Mouse (Mus musculus): ENCODE data around the gene Syt13. TPM values are rescaled to one million over a fixed set of nuclear protein-coding genes. Genes with fewer than 3 reads are reported as not detected.

Syt13 gene
- polyA plus RNA-seq, 1 experiment from 2014 or later, result 8.9 TPM

- H3K9me3 ChIP-seq, result no peaks in the 10 kb centered on the region
- H3K4me1 ChIP-seq, result peaks cover 19% of the 10 kb centered on the region
- no peak overlapping the region for H3K9ac ChIP-seq
- H3K27me3 ChIP-seq, result no peaks in the 10 kb centered on the region
- no peak for ATAC-seq (ENCODE audit: low FRiP score, low read depth)
- H3K4me3 ChIP-seq, result no peak overlapping the region
- WGBS, result 83% methylated on average over 9 of the region's 9 CpGs
- H3K36me3 ChIP-seq, result peaks cover 74% of the 10 kb centered on the region
- no peak overlapping the region for H3K27ac ChIP-seq
- no peak overlapping the region for H3K4me2 ChIP-seq (replicated peaks)
Measured at GRCm38 (mm10) chr2:92971069-92971468, 56.2 kb downstream of the Syt13 start.

GRCm38 (mm10) chr2:92971536-92971935, 56.6 kb downstream of the Syt13 start:
- no peaks in the 10 kb centered on the region for H3K9me3 ChIP-seq
- no peaks in the 10 kb centered on the region for H3K27me3 ChIP-seq
- peaks cover 79% of the 10 kb centered on the region for H3K36me3 ChIP-seq
- no peak overlapping the region for H3K27ac ChIP-seq
- no peak overlapping the region for H3K9ac ChIP-seq
- no peak for ATAC-seq (ENCODE audit: low FRiP score, low read depth)
- no peak overlapping the region for H3K4me2 ChIP-seq (replicated peaks)
- no peak overlapping the region for H3K4me3 ChIP-seq
- 90% methylated on average over 8 of the region's 8 CpGs for WGBS
- H3K4me1 ChIP-seq, result peaks cover 16% of the 10 kb centered on the region

GRCm38 (mm10) chr2:92972071-92972470, 57.2 kb downstream of the Syt13 start:
- Histone ChIP-seq H3K27ac (no peak overlapping the region), H3K4me2 (replicated peaks) (no peak overlapping the region), H3K4me1 (peaks cover 12% of the 10 kb centered on the region), H3K4me3 (no peak overlapping the region), H3K9me3 (no peaks in the 10 kb centered on the region), H3K9ac (no peak overlapping the region), H3K27me3 (no peaks in the 10 kb centered on the region), H3K36me3 (peaks cover 84% of the 10 kb centered on the region)
- no peak for ATAC-seq (ENCODE audit: low FRiP score, low read depth)
- 90% methylated on average over 17 of the region's 17 CpGs for WGBS

- Histone ChIP-seq H3K27me3 (no peaks in the 10 kb centered on the region), H3K9me3 (no peaks in the 10 kb centered on the region), H3K36me3 (peaks cover 96% of the 10 kb centered on the region), H3K4me3 (no peak overlapping the region), H3K4me1 (no peaks in the 10 kb centered on the region), H3K27ac (no peak overlapping the region), H3K4me2 (replicated peaks) (no peak overlapping the region), H3K9ac (no peak overlapping the region)
- WGBS, result 95% methylated on average over 20 of the region's 20 CpGs
- ATAC-seq (ENCODE audit: low FRiP score, low read depth), result no peak
Measured at GRCm38 (mm10) chr2:92973646-92974045, 58.7 kb downstream of the Syt13 start.

GRCm38 (mm10) chr2:92975031-92975790, 60.3 kb downstream of the Syt13 start:
- H3K4me3 ChIP-seq, result no peak overlapping the region
- no peak for ATAC-seq (ENCODE audit: low FRiP score, low read depth)
- WGBS, result 78% methylated on average over 14 of the region's 14 CpGs

GRCm38 (mm10) chr2:92980165-92980564, 65.3 kb downstream of the Syt13 start:
- no peak for ATAC-seq (ENCODE audit: low FRiP score, low read depth)

More at GRCm38 (mm10) chr2:92975031-92975790, 60.3 kb downstream of the Syt13 start:
- Histone ChIP-seq H3K4me2 (replicated peaks) (no peak overlapping the region), H3K9me3 (no peaks in the 10 kb centered on the region), H3K9ac (no peak overlapping the region), H3K27me3 (no peaks in the 10 kb centered on the region), H3K4me1 (no peaks in the 10 kb centered on the region), H3K36me3 (peaks cover 97% of the 10 kb centered on the region), H3K27ac (no peak overlapping the region)

GRCm38 (mm10) chr2:92982591-92983272, 67.8 kb downstream of the Syt13 start:
- H3K27me3 ChIP-seq, result no peaks in the 10 kb centered on the region
- H3K4me2 ChIP-seq (replicated peaks), result no peak overlapping the region
- H3K36me3 ChIP-seq, result peaks cover 90% of the 10 kb centered on the region
- H3K9ac ChIP-seq, result no peak overlapping the region
- ATAC-seq (ENCODE audit: low FRiP score, low read depth), result no peak
- WGBS, result 52% methylated on average over 8 of the region's 8 CpGs
- H3K4me3 ChIP-seq, result no peak overlapping the region
- H3K27ac ChIP-seq, result no peak overlapping the region
- peaks cover 6% of the 10 kb centered on the region for H3K4me1 ChIP-seq
- H3K9me3 ChIP-seq, result no peaks in the 10 kb centered on the region

More at GRCm38 (mm10) chr2:92980165-92980564, 65.3 kb downstream of the Syt13 start:
- H3K4me1 ChIP-seq, result no peaks in the 10 kb centered on the region
- H3K4me2 ChIP-seq (replicated peaks), result no peak overlapping the region
- no peak overlapping the region for H3K27ac ChIP-seq
- H3K9ac ChIP-seq, result no peak overlapping the region
- H3K4me3 ChIP-seq, result no peak overlapping the region
- H3K27me3 ChIP-seq, result no peaks in the 10 kb centered on the region
- H3K36me3 ChIP-seq, result peaks cover 90% of the 10 kb centered on the region
- 91% methylated on average over 10 of the region's 10 CpGs for WGBS
- no peaks in the 10 kb centered on the region for H3K9me3 ChIP-seq

GRCm38 (mm10) chr2:92983273-92983620, 68.3 kb downstream of the Syt13 start:
- H3K4me1 ChIP-seq, result peaks cover 11% of the 10 kb centered on the region

GRCm38 (mm10) chr2:92984321-92985108, 69.6 kb downstream of the Syt13 start:
- no peak overlapping the region for H3K4me3 ChIP-seq
- H3K27me3 ChIP-seq, result no peaks in the 10 kb centered on the region
- H3K27ac ChIP-seq, result no peak overlapping the region
- no peak overlapping the region for H3K9ac ChIP-seq
- H3K9me3 ChIP-seq, result no peaks in the 10 kb centered on the region
- no peak overlapping the region for H3K4me2 ChIP-seq (replicated peaks)
- H3K36me3 ChIP-seq, result peaks cover 84% of the 10 kb centered on the region
- 87% methylated on average over 7 of the region's 7 CpGs for WGBS
- H3K4me1 ChIP-seq, result peaks cover 22% of the 10 kb centered on the region
- ATAC-seq (ENCODE audit: low FRiP score, low read depth), result no peak

More at GRCm38 (mm10) chr2:92983273-92983620, 68.3 kb downstream of the Syt13 start:
- H3K4me3 ChIP-seq, result no peak overlapping the region
- H3K4me2 ChIP-seq (replicated peaks), result no peak overlapping the region
- H3K9me3 ChIP-seq, result no peaks in the 10 kb centered on the region
- H3K9ac ChIP-seq, result no peak overlapping the region
- H3K36me3 ChIP-seq, result peaks cover 86% of the 10 kb centered on the region
- no peak overlapping the region for H3K27ac ChIP-seq
- no peak for ATAC-seq (ENCODE audit: low FRiP score, low read depth)
- 85% methylated on average over 4 of the region's 4 CpGs for whole genome bisulfite sequencing
- H3K27me3 ChIP-seq, result no peaks in the 10 kb centered on the region

- peaks cover 81% of the 10 kb centered on the region for H3K36me3 ChIP-seq
- no peaks in the 10 kb centered on the region for H3K27me3 ChIP-seq
- no peak for ATAC-seq (ENCODE audit: low FRiP score, low read depth)
- peaks cover 22% of the 10 kb centered on the region for H3K4me1 ChIP-seq
- 93% methylated on average over 2 of the region's 2 CpGs for WGBS
- H3K4me2 ChIP-seq (replicated peaks), result no peak overlapping the region
- no peak overlapping the region for H3K27ac ChIP-seq
- no peak overlapping the region for H3K9ac ChIP-seq
- H3K4me3 ChIP-seq, result no peak overlapping the region
- no peaks in the 10 kb centered on the region for H3K9me3 ChIP-seq
Measured at GRCm38 (mm10) chr2:92985171-92985570, 70.3 kb downstream of the Syt13 start.

GRCm38 (mm10) chr2:92985600-92985999, 70.7 kb downstream of the Syt13 start:
- H3K9me3 ChIP-seq, result no peaks in the 10 kb centered on the region
- no peak overlapping the region for H3K4me3 ChIP-seq
- H3K36me3 ChIP-seq, result peaks cover 79% of the 10 kb centered on the region
- H3K9ac ChIP-seq, result no peak overlapping the region
- H3K4me2 ChIP-seq (replicated peaks), result no peak overlapping the region
- no peaks in the 10 kb centered on the region for H3K27me3 ChIP-seq
- no peak overlapping the region for H3K27ac ChIP-seq
- WGBS, result 49% methylated on average over 7 of the region's 7 CpGs
- no peak for ATAC-seq (ENCODE audit: low FRiP score, low read depth)
- peaks cover 22% of the 10 kb centered on the region for H3K4me1 ChIP-seq

- H3K36me3 ChIP-seq, result peaks cover 80% of the 10 kb centered on the region
- WGBS, result 75% methylated on average over 7 of the region's 7 CpGs
- peaks cover 22% of the 10 kb centered on the region for H3K4me1 ChIP-seq
- no peak overlapping the region for H3K4me2 ChIP-seq (replicated peaks)
- H3K27me3 ChIP-seq, result no peaks in the 10 kb centered on the region
- no peaks in the 10 kb centered on the region for H3K9me3 ChIP-seq
- H3K4me3 ChIP-seq, result no peak overlapping the region
- ATAC-seq (ENCODE audit: low FRiP score, low read depth), result no peak
- no peak overlapping the region for H3K27ac ChIP-seq
- no peak overlapping the region for H3K9ac ChIP-seq
Measured at GRCm38 (mm10) chr2:92987108-92987618, 72.3 kb downstream of the Syt13 start.
